Mouse (Mus musculus): ENCODE data around the gene Cfap46. TPM values are rescaled to one million over a fixed set of nuclear protein-coding genes. Genes with fewer than 3 reads are reported as not detected.

Gene Cfap46
- polyA plus RNA-seq, 1 experiment from 2014 or later: 0.20 TPM

DNA sequence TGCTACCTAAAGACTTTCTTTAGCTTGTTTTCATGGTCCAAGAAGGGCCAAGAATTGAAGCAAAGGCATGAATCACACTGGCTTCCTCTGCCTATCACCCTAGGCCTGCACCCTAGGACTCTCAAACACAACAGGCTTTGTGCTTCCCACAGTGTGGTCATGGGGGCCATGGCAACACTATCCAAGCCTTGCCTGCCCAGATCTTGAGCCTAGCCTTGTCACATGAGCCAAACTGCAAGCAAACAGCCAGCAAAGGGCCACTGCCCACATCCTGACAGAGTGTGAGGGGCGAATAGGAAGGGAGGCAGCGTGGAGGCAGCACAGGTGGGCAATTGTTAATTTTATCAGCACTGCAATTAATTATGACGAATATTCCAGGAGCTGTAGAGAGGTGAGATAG, 111.0 kb downstream of the Cfap46 start:
- Histone ChIP-seq H3K36me3 (peaks cover 34% of the 10 kb centered on the region), H3K4me1 (replicated peaks) (no peaks in the 10 kb centered on the region), H3K27ac (no peak overlapping the region), H3K4me3 (no peak overlapping the region), H3K9me3 (replicated peaks) (no peaks in the 10 kb centered on the region), H3K9ac (no peak overlapping the region), H3K4me2 (no peak overlapping the region), H3K27me3 (no peaks in the 10 kb centered on the region)
- ATAC-seq (replicated peaks; ENCODE audit: insufficient number of reproducible peaks, insufficient read depth, low FRiP score, low read depth): no peak
- 63% methylated on average over 3 of the region's 3 CpGs for WGBS

GRCm38 (mm10) chr7:139570788-139571187, 112.8 kb downstream of the Cfap46 start:
- no peaks in the 10 kb centered on the region for H3K9me3 ChIP-seq (replicated peaks)
- H3K27ac ChIP-seq: no peak overlapping the region
- peaks cover 34% of the 10 kb centered on the region for H3K36me3 ChIP-seq
- no peaks in the 10 kb centered on the region for H3K4me1 ChIP-seq (replicated peaks)
- H3K4me3 ChIP-seq: no peak overlapping the region
- no peak overlapping the region for H3K4me2 ChIP-seq
- H3K9ac ChIP-seq: no peak overlapping the region
- 92% methylated on average over 5 of the region's 5 CpGs for WGBS
- H3K27me3 ChIP-seq: no peaks in the 10 kb centered on the region
- no peak for ATAC-seq (replicated peaks; ENCODE audit: insufficient number of reproducible peaks, insufficient read depth, low FRiP score, low read depth)

GRCm38 (mm10) chr7:139566533-139566932, 117.1 kb downstream of the Cfap46 start:
- 74% methylated on average over 8 of the region's 8 CpGs for WGBS

GRCm38 (mm10) chr7:139565998-139566397, 117.6 kb downstream of the Cfap46 start:
- no peaks in the 10 kb centered on the region for H3K9me3 ChIP-seq (replicated peaks)
- H3K36me3 ChIP-seq: peaks cover 42% of the 10 kb centered on the region
- WGBS: 71% methylated on average over 6 of the region's 6 CpGs
- H3K9ac ChIP-seq: no peak overlapping the region
- H3K27ac ChIP-seq: no peak overlapping the region
- no peak for ATAC-seq (replicated peaks; ENCODE audit: insufficient number of reproducible peaks, insufficient read depth, low FRiP score, low read depth)
- H3K4me2 ChIP-seq: no peak overlapping the region
- peaks cover 21% of the 10 kb centered on the region for H3K4me1 ChIP-seq (replicated peaks)
- no peak overlapping the region for H3K4me3 ChIP-seq
- no peaks in the 10 kb centered on the region for H3K27me3 ChIP-seq

More at GRCm38 (mm10) chr7:139566533-139566932, 117.1 kb downstream of the Cfap46 start:
- H3K27ac ChIP-seq: no peak overlapping the region
- no peaks in the 10 kb centered on the region for H3K27me3 ChIP-seq
- H3K9me3 ChIP-seq (replicated peaks): no peaks in the 10 kb centered on the region
- ATAC-seq (replicated peaks; ENCODE audit: insufficient number of reproducible peaks, insufficient read depth, low FRiP score, low read depth): no peak
- peaks cover 38% of the 10 kb centered on the region for H3K36me3 ChIP-seq
- peaks cover 21% of the 10 kb centered on the region for H3K4me1 ChIP-seq (replicated peaks)
- H3K4me3 ChIP-seq: no peak overlapping the region
- H3K4me2 ChIP-seq: no peak overlapping the region
- H3K9ac ChIP-seq: no peak overlapping the region

DNA sequence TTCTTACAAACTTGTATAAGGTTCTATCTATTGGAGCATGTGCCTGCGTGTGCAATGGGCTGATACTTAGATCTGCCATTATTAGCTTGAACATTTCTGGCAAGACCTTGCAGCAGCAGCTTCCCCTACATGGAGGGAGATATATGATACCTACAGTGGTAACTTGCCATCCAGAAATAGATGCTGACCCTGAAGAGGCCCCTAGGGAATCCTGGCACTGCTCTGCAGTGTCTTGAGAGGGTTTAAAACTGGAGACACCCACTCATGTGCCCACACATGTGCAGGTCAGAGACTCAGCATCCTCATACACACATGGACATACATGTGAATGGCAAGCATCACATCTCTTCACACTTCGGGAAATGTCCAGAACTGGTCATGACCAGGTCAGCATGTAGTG, 119.5 kb downstream of the Cfap46 start:
- 70% methylated on average over 2 of the region's 2 CpGs for WGBS
- Histone ChIP-seq H3K9ac (no peak overlapping the region), H3K9me3 (replicated peaks) (no peaks in the 10 kb centered on the region), H3K4me3 (no peak overlapping the region), H3K36me3 (peaks cover 56% of the 10 kb centered on the region), H3K4me1 (replicated peaks) (peaks cover 21% of the 10 kb centered on the region), H3K4me2 (no peak overlapping the region; the same call in 1 of the 2 replicates), H3K27ac (no peak overlapping the region), H3K27me3 (no peaks in the 10 kb centered on the region)
- ATAC-seq (replicated peaks; ENCODE audit: insufficient number of reproducible peaks, insufficient read depth, low FRiP score, low read depth): peak; percentile 33; the same call in 1 of the 2 replicates

- H3K27me3 ChIP-seq: no peaks in the 10 kb centered on the region
- H3K4me3 ChIP-seq: no peak overlapping the region
- H3K4me1 ChIP-seq (replicated peaks): peaks cover 21% of the 10 kb centered on the region
- ATAC-seq (replicated peaks; ENCODE audit: insufficient number of reproducible peaks, insufficient read depth, low FRiP score, low read depth): no peak
- 56% methylated on average over 4 of the region's 4 CpGs for WGBS
- peaks cover 54% of the 10 kb centered on the region for H3K36me3 ChIP-seq
- H3K9me3 ChIP-seq (replicated peaks): no peaks in the 10 kb centered on the region
- H3K27ac ChIP-seq: peak overlapping the region; percentile 29; the same call in 1 of the 2 replicates
- no peak overlapping the region for H3K4me2 ChIP-seq
- H3K9ac ChIP-seq: no peak overlapping the region
These were observed 120.2 kb downstream of the Cfap46 start for GRCm38 (mm10) chr7:139563425-139563824.

DNA sequence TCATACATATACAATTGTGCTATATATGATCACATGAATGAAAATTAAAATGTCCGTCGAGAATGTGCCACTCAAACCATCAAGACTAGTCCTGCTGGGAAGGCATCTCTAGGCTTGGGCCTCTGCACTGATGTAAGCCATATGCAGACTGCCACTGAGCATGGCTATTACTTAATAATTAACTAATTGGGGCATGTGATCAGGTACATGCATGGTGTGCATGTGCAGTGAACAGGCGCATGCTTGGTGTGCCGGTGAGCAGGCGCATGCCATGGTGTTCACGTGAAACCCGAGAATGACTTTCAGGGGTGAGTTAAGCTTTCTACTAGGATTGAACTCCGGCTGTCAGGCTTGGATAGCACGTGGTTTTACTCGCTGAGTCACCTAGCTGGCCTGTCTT, 124.0 kb downstream of the Cfap46 start:
- Histone ChIP-seq H3K4me2 (no peak overlapping the region), H3K27me3 (no peaks in the 10 kb centered on the region), H3K27ac (no peak overlapping the region), H3K9ac (no peak overlapping the region), H3K36me3 (peaks cover 35% of the 10 kb centered on the region; the same call in 1 of the 2 replicates), H3K4me1 (replicated peaks) (peaks cover 21% of the 10 kb centered on the region), H3K9me3 (replicated peaks) (no peaks in the 10 kb centered on the region), H3K4me3 (no peak overlapping the region)
- ATAC-seq (replicated peaks; ENCODE audit: insufficient number of reproducible peaks, insufficient read depth, low FRiP score, low read depth): no peak
- 92% methylated on average over 10 of the region's 10 CpGs for WGBS

DNA sequence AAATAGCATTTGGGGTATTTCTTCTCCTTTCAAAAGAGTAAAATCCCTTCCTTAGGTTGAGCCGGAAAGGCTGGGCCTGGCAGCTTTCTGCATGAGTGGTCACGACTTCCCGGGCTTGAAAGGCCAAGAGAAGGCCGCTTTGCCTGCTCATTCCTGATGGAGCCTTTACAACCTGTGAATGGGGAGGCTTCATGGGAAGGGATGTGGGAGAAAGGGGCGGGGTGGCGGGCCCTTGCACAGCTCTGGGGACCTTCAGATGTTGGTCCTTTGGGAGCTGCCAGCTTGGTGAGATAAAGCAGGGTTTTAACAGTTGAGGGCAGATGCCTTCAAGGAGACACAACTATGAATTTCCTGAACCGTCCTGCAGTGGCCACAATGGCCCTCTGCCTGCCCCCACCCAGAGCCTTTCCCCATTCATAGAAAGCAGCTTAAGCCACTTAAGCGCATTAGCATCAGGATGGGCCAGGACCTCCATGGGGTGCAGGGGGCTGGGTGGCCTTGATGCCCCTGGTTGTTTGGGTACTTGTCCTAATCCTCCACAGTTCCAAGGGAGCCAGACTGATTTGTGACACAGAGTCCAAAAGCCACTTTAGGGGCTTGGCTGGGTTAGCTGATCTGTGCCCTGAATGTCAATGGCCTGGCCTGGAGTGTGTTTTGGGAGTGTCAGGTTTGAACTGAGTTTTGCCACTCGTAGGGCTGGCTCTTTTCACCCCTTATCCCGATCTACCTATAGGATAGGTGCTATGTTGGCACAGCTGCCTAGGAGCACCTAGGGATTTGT, 126.7 kb downstream of the Cfap46 start:
- no peak for ATAC-seq (replicated peaks; ENCODE audit: insufficient number of reproducible peaks, insufficient read depth, low FRiP score, low read depth)
- no peaks in the 10 kb centered on the region for H3K9me3 ChIP-seq (replicated peaks)
- 61% methylated on average over 10 of the region's 10 CpGs for WGBS
- no peak overlapping the region for H3K4me3 ChIP-seq
- H3K36me3 ChIP-seq: peaks cover 24% of the 10 kb centered on the region; the same call in 1 of the 2 replicates
- no peaks in the 10 kb centered on the region; the same call in 1 of the 2 replicates for H3K4me1 ChIP-seq (replicated peaks)
- H3K27me3 ChIP-seq: no peaks in the 10 kb centered on the region
- H3K9ac ChIP-seq: no peak overlapping the region
- H3K27ac ChIP-seq: no peak overlapping the region
- H3K4me2 ChIP-seq: no peak overlapping the region

DNA sequence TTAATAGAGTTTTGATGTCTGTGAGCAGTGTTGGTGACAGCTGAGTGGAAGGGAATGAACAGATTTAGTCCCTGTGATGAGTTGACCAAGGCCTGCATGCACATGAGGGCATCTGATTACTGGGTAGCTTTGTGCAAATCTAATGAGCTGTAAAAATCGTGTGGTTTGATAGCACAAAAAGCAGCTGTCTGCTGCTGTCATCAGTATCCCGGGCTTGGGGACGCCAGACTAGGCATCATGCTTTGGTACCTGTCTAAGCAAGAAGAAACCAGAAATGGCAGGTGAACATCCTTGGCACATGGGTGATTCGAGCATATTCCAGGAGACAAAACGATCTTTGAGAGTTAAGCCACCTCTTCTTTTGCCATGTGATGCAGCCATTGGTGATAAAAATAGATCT, 127.3 kb downstream of the Cfap46 start:
- no peak overlapping the region for H3K4me2 ChIP-seq
- no peak overlapping the region for H3K27ac ChIP-seq
- no peak overlapping the region for H3K4me3 ChIP-seq
- peaks cover 22% of the 10 kb centered on the region; the same call in 1 of the 2 replicates for H3K36me3 ChIP-seq
- no peaks in the 10 kb centered on the region for H3K27me3 ChIP-seq
- 66% methylated on average over 5 of the region's 5 CpGs for WGBS
- no peaks in the 10 kb centered on the region; the same call in 1 of the 2 replicates for H3K4me1 ChIP-seq (replicated peaks)
- ATAC-seq (replicated peaks; ENCODE audit: insufficient number of reproducible peaks, insufficient read depth, low FRiP score, low read depth): no peak
- H3K9me3 ChIP-seq (replicated peaks): no peaks in the 10 kb centered on the region
- no peak overlapping the region for H3K9ac ChIP-seq

- no peaks in the 10 kb centered on the region for H3K9me3 ChIP-seq (replicated peaks)
- no peak for ATAC-seq (replicated peaks; ENCODE audit: insufficient number of reproducible peaks, insufficient read depth, low FRiP score, low read depth)
- no peaks in the 10 kb centered on the region; the same call in 1 of the 2 replicates for H3K4me1 ChIP-seq (replicated peaks)
- H3K36me3 ChIP-seq: no peaks in the 10 kb centered on the region
- H3K9ac ChIP-seq: no peak overlapping the region
- H3K27me3 ChIP-seq: no peaks in the 10 kb centered on the region
- H3K27ac ChIP-seq: no peak overlapping the region
- WGBS: 84% methylated on average over 2 of the region's 2 CpGs
- H3K4me3 ChIP-seq: no peak overlapping the region
- H3K4me2 ChIP-seq: no peak overlapping the region
These were observed 132.1 kb downstream of the Cfap46 start for GRCm38 (mm10) chr7:139551519-139551918.

Data from heart, embryonic 15.5 days (tissue).